Mouse (Mus musculus) ES-E14 (cell line): ENCODE measurements around the gene 4932411N23Rik. TPM values are rescaled to one million over a fixed set of nuclear protein-coding genes. Genes with fewer than 3 reads are reported as not detected.
A peak's percentile ranks its signal among the peaks of the same experiment; 100 is the strongest.
"Not testable (repeated sequence)": the region's sequence is repeated elsewhere in the genome, so short reads cannot be mapped to it uniquely, and the experiment has no call there.

ENCODE experiments used
- DNase-seq: peaks from one replicate; pipeline ENCODE4 v3.0.0-alpha.2; 2013; ENCODE audit warnings: low read depth, low spot score
- H3K27ac ChIP-seq: 2 replicates; pipeline ENCODE4 v1.5.1; 2012; ENCODE audit warnings: low read depth, mild to moderate bottlenecking, low read length, moderate library complexity, mixed read lengths; ENCODE audit not compliant: poor library complexity, insufficient read depth, severe bottlenecking
- H3K36me3 ChIP-seq: 2 replicates; pipeline ENCODE4 v1.6.1; 2012; ENCODE audit warnings: mild to moderate bottlenecking, low read length, moderate library complexity, mixed read lengths; ENCODE audit not compliant: control insufficient read depth, poor library complexity, insufficient read depth, severe bottlenecking
- H3K4me1 ChIP-seq, 2 experiments: fragments of 150-350 bp in 1 of 2; sonication (generic) in 1 of 2; 2 replicates each; pipeline ENCODE4 v1.6.1; 2012; ENCODE audit warnings: low read length in 2 of 2, mild to moderate bottlenecking in 1 of 2, mixed read lengths in 1 of 2; ENCODE audit not compliant: control insufficient read depth in 2 of 2, insufficient read depth in 2 of 2, poor library complexity in 1 of 2
- H3K4me3 ChIP-seq, 2 experiments: fragments of 150-350 bp in 1 of 2; sonication (generic) in 1 of 2; 2 replicates each; pipeline ENCODE4 v1.5.1; 2012; ENCODE audit warnings: low read length in 2 of 2, low read depth in 1 of 2, mild to moderate bottlenecking in 1 of 2, mixed read lengths in 1 of 2; ENCODE audit not compliant: insufficient read depth in 1 of 2, poor library complexity in 1 of 2, severe bottlenecking in 1 of 2
- H3K9ac ChIP-seq: 2 replicates; pipeline ENCODE4 v1.6.1; 2012; ENCODE audit warnings: low read depth, mild to moderate bottlenecking, low read length, mixed read lengths; ENCODE audit not compliant: poor library complexity, insufficient read depth, severe bottlenecking
- H3K9me3 ChIP-seq: fragments of 150-350 bp; sonication (generic); 2 replicates; pipeline ENCODE4 v1.6.1; 2012; ENCODE audit warnings: low read depth, mild to moderate bottlenecking, low read length; ENCODE audit not compliant: control insufficient read depth, insufficient read depth
- CHD2 ChIP-seq: IDR thresholded peaks from 2 replicates; pipeline ENCODE4 v1.6.1; 2014; ENCODE audit warnings: mild to moderate bottlenecking, low read depth, low read length, inconsistent platforms
- HCFC1 ChIP-seq: IDR thresholded peaks from 2 replicates; pipeline ENCODE4 v1.6.1; 2012; ENCODE audit warnings: low read length, inconsistent platforms, borderline replicate concordance; ENCODE audit not compliant: insufficient read depth
- MAFK ChIP-seq: IDR thresholded peaks from 2 replicates; pipeline ENCODE4 v1.6.1; 2014; ENCODE audit warnings: mild to moderate bottlenecking, low read depth, low read length, inconsistent platforms; ENCODE audit not compliant: insufficient read depth
- ZC3H11A ChIP-seq: IDR thresholded peaks from 2 replicates; pipeline ENCODE4 v1.6.1; 2012; ENCODE audit warnings: low read depth, mild to moderate bottlenecking, inconsistent platforms, low read length, borderline replicate concordance
- ZNF384 ChIP-seq: IDR thresholded peaks from 2 replicates; pipeline ENCODE4 v1.6.1; 2012; ENCODE audit warnings: low read depth, low read length, inconsistent platforms
- in situ Hi-C, 2 experiments: fragments of 600-800 bp; cut with MboI; formaldehyde crosslinking; loops; one replicate each; pipeline ENCODE4 v1.15.1; 2025; ENCODE audit warnings: low sequenced_read_pairs in 2 of 2, inconsistent platforms in 1 of 2; ENCODE audit not compliant: unreplicated experiment in 2 of 2
- total RNA-seq: library from RNA; depleted of rRNA; stranded (reverse); fragments of 300-350 nt; gene quantifications from 2 replicates; pipeline ENCODE4 v1.2.3, GENCODE M21; 2012; rRNA removed

The 4932411N23Rik gene
- total RNA-seq: 0.05 and 0.09 TPM in 2 replicates

- in situ Hi-C loops: no loop called here
- no peaks in the 10 kb centered on the region for H3K36me3 ChIP-seq
- no peak within 1 kb of the TSS for H3K4me3 ChIP-seq
- H3K4me1 ChIP-seq: no peaks in the 10 kb centered on the region
- no peak within 1 kb of the TSS for H3K27ac ChIP-seq
- no peak for DNase-seq
- no peak within 1 kb of the TSS for H3K9ac ChIP-seq
- H3K9me3 ChIP-seq: no peaks in the 10 kb centered on the region
- no peak for TF ChIP-seq ZC3H11A
- TF ChIP-seq CHD2: no peak
- TF ChIP-seq ZNF384: no peak
- no peak for TF ChIP-seq MAFK
- TF ChIP-seq HCFC1: no peak
Measured at GRCm38 (mm10) chrX:126815768-126816167, at the start of gene 4932411N23Rik. 4932411N23Rik (minus strand) TSS chrX:126815868.

GRCm38 (mm10) chrX:126779895-126780294 is 35.8 kb downstream of the 4932411N23Rik start:
- Histone ChIP-seq H3K27ac (no peak overlapping the region), H3K4me3 (no peak overlapping the region), H3K9me3 (no peaks in the 10 kb centered on the region), H3K4me1 (no peaks in the 10 kb centered on the region), H3K36me3 (no peaks in the 10 kb centered on the region), H3K9ac (no peak overlapping the region)
- no peak for DNase-seq
- TF ChIP-seq CHD2 (no peak), ZNF384 (no peak), MAFK (no peak), ZC3H11A (no peak), HCFC1 (no peak)
- in situ Hi-C loops: no loop called here

- in situ Hi-C loops, H3K36me3 ChIP-seq, H3K4me1 ChIP-seq, H3K9ac ChIP-seq, H3K27ac ChIP-seq, H3K4me3 ChIP-seq, H3K9me3 ChIP-seq: not testable (repeated sequence)
- peak; percentile 1 for DNase-seq
Measured at GRCm38 (mm10) chrX:126777643-126778042, 38.0 kb downstream of the 4932411N23Rik start.

- H3K9me3 ChIP-seq, in situ Hi-C loops, H3K4me3 ChIP-seq, H3K4me1 ChIP-seq, H3K9ac ChIP-seq, DNase-seq, H3K27ac ChIP-seq, H3K36me3 ChIP-seq: not testable (repeated sequence)
Measured at GRCm38 (mm10) chrX:126774846-126775245, 40.8 kb downstream of the 4932411N23Rik start.

- H3K27ac ChIP-seq, H3K4me1 ChIP-seq, DNase-seq, in situ Hi-C loops, H3K9ac ChIP-seq, H3K36me3 ChIP-seq, H3K4me3 ChIP-seq, H3K9me3 ChIP-seq: not testable (repeated sequence)
Measured at GRCm38 (mm10) chrX:126773511-126773910, 42.2 kb downstream of the 4932411N23Rik start.

Other genes starting within 250 kb of the 4932411N23Rik start
- gene Gm382, start 224.1 kb upstream of the 4932411N23Rik start, total RNA-seq: not detected in 2 replicates